Mouse (Mus musculus) intestine, embryonic 14.5 days (tissue): Measurements from ENCODE around the gene Tnfrsf23. TPM values are rescaled to one million over a fixed set of nuclear protein-coding genes. Genes with fewer than 3 reads are reported as not detected.

Source experiments
- ATAC-seq: fragments of 200-750 bp; cut with Nextera tagmentation; replicated peaks from 2 replicates; pipeline ENCODE4 v1.8.0; 2017; ENCODE audit warnings: low read depth, moderate number of reproducible peaks, moderate TSS enrichment, moderate library complexity; ENCODE audit not compliant: low FRiP score, low TSS enrichment
- DNase-seq: peaks from one replicate; pipeline ENCODE4 v3.0.0-alpha.2; 2018; ENCODE audit warnings: low spot score
- H3K27ac ChIP-seq: fragments of 300-500 bp; sonication (generic); 2 replicates; pipeline ENCODE4 v1.5.1; 2014; ENCODE audit warnings: low read depth, mild to moderate bottlenecking, control low read depth
- H3K27me3 ChIP-seq: fragments of 300-500 bp; sonication (generic); replicated peaks from 2 replicates; pipeline ENCODE4 v1.6.1; 2014; ENCODE audit warnings: low read length, control low read depth; ENCODE audit not compliant: control insufficient read depth, insufficient read depth
- H3K36me3 ChIP-seq: fragments of 300-500 bp; sonication (generic); 2 replicates; pipeline ENCODE4 v1.6.1; 2014; ENCODE audit warnings: low read length, control low read depth; ENCODE audit not compliant: control insufficient read depth, insufficient read depth
- H3K4me1 ChIP-seq: fragments of 300-500 bp; sonication (generic); replicated peaks from 2 replicates; pipeline ENCODE4 v1.6.1; 2014; ENCODE audit warnings: low read length, control low read depth, mixed read lengths; ENCODE audit not compliant: control insufficient read depth, insufficient read depth
- H3K4me2 ChIP-seq: fragments of 300-500 bp; sonication (generic); 2 replicates; pipeline ENCODE4 v1.6.1; 2014; ENCODE audit warnings: low read length
- H3K4me3 ChIP-seq: fragments of 300-500 bp; sonication (generic); 2 replicates; pipeline ENCODE4 v1.5.1; 2014; ENCODE audit warnings: low read depth, low read length, control low read depth, mixed read lengths
- H3K9ac ChIP-seq: fragments of 300-500 bp; sonication (generic); 2 replicates; pipeline ENCODE4 v1.6.1; 2014; ENCODE audit warnings: mild to moderate bottlenecking, low read length
- H3K9me3 ChIP-seq: fragments of 300-500 bp; sonication (generic); 2 replicates; pipeline ENCODE4 v1.6.1; 2016; ENCODE audit warnings: low read length, control low read depth; ENCODE audit not compliant: control insufficient read depth
- WGBS: fragments of 180-500 bp; shearing (Covaris S2); extraction: QIAGEN DNeasy Blood & Tissue Kit; methylation state at CpG from one replicate; pipeline ENCODE4 v1.1.7; 2014; 5-methylcytosine and 5-hydroxymethylcytosine counted together
- polyA plus RNA-seq: library from polyadenylated mRNA; unstranded; fragments of >200 nt; fragmentation: Nextera tagmentation; extraction: Ambion mirVana; gene quantifications from 2 replicates; pipeline ENCODE4 v1.2.1, GENCODE M21; 2014

Gene Tnfrsf23
- polyA plus RNA-seq, 1 experiment from 2014 or later = 1.1 TPM

- ATAC-seq (no peak), DNase-seq (no peak)
- Histone ChIP-seq H3K4me2 (no peak overlapping the region), H3K4me3 (no peak overlapping the region), H3K9ac (no peak overlapping the region), H3K4me1 (no peaks in the 10 kb centered on the region), H3K27ac (no peak overlapping the region), H3K9me3 (no peaks in the 10 kb centered on the region), H3K27me3 (no peaks in the 10 kb centered on the region), H3K36me3 (no peaks in the 10 kb centered on the region)
- WGBS = 58% methylated on average over 2 of the region's 2 CpGs
These were observed 54.2 kb downstream of the Tnfrsf23 start for GRCm38 (mm10) chr7:143631503-143631902.

- no peak overlapping the region for H3K4me2 ChIP-seq
- no peaks in the 10 kb centered on the region for H3K27me3 ChIP-seq
- 20% methylated on average over 1 of the region's 1 CpGs for WGBS
- no peak overlapping the region for H3K27ac ChIP-seq
- no peaks in the 10 kb centered on the region for H3K9me3 ChIP-seq
- H3K4me3 ChIP-seq = no peak overlapping the region
- DNase-seq (no peak), ATAC-seq (no peak)
- no peaks in the 10 kb centered on the region for H3K4me1 ChIP-seq
- no peak overlapping the region for H3K9ac ChIP-seq
- no peaks in the 10 kb centered on the region for H3K36me3 ChIP-seq
These were observed 56.2 kb downstream of the Tnfrsf23 start for GRCm38 (mm10) chr7:143629501-143629900.

- no peak within 1 kb of the TSS for H3K27ac ChIP-seq
- H3K4me2 ChIP-seq = no peak within 1 kb of the TSS
- no peaks in the 10 kb centered on the region for H3K27me3 ChIP-seq
- H3K9me3 ChIP-seq = no peaks in the 10 kb centered on the region
- 86% methylated on average over 1 of the region's 1 CpGs for WGBS
- ATAC-seq = no peak
- H3K4me3 ChIP-seq = no peak within 1 kb of the TSS
- DNase-seq = no peak
- H3K9ac ChIP-seq = no peak within 1 kb of the TSS
- no peaks in the 10 kb centered on the region for H3K4me1 ChIP-seq
- H3K36me3 ChIP-seq = no peaks in the 10 kb centered on the region
These were observed 57.1 kb downstream of the Tnfrsf23 start, which contains the start of gene Tnfrsf26 for GRCm38 (mm10) chr7:143628540-143628939. Gene Tnfrsf26, minus strand, starts transcription at chr7:143628722.

DNA sequence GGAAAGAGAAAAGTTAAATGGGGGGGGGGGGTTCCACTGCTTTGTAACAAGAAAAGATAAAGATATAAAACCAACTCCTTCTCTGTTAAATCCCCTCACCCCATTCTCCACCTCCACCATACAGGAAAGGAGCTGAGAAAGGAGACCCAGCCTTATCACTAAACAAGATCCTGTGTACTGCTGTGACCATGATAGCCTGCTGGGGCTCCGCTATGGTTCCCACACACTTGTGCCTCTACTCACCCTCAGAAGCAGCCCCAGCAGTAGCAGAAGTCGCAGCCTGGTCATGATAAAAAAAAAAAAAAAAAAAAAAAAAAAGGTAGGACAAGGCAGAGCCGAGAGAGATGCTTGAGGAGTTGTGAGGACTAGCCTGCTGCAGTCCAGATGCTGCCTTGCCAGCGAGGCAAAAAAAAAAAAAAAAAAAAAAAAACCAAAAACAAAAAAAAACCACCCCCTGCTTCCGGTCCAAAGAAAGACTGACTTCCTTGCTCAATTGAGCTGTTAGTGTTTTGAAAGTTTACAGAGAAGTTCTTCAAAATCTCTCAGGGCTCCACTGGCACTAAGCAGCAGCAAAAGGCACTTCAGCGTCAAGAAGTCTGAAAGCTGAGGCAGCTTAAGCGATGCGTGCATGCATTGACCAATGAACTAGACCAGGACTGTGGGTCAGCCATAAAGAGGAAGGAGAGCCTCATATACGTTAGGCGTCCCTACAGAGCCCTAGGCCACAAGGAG, 58.0 kb downstream of the Tnfrsf23 start:
- ATAC-seq = no peak
- WGBS = 61% methylated on average over 10 of the region's 10 CpGs
- H3K27me3 ChIP-seq = no peaks in the 10 kb centered on the region

DNA sequence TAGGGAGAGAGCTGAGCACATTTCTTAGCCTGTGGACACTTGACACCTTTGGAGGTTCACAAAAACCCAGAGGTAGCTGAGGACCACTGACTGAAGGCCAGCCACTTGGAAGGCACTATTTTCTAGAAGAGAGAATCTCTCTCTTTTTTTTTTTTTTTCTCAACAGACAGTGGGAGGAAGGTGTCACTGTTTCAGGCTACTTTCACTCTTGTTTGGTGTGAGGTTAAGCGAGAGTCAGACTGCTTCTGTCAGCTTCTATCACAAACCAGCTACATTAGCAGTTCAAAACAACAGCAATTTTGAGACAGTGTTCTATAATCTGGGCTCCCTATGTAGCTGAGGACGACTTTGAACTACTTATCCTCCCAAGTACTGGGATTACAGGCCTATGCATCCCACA, 59.5 kb downstream of the Tnfrsf23 start:
- H3K4me1 ChIP-seq = no peaks in the 10 kb centered on the region
- 63% methylated on average over 2 of the region's 2 CpGs for WGBS
- no peak overlapping the region for H3K9ac ChIP-seq
- H3K4me3 ChIP-seq = no peak overlapping the region
- no peak overlapping the region for H3K27ac ChIP-seq
- no peak for ATAC-seq
- no peaks in the 10 kb centered on the region for H3K36me3 ChIP-seq
- H3K9me3 ChIP-seq = no peaks in the 10 kb centered on the region
- no peak overlapping the region for H3K4me2 ChIP-seq
- no peak for DNase-seq
- H3K27me3 ChIP-seq = no peaks in the 10 kb centered on the region

More for the DNA sequence above, 58.0 kb downstream of the Tnfrsf23 start:
- no peaks in the 10 kb centered on the region for H3K36me3 ChIP-seq
- no peaks in the 10 kb centered on the region for H3K4me1 ChIP-seq
- no peak overlapping the region for H3K4me3 ChIP-seq
- H3K4me2 ChIP-seq = no peak overlapping the region
- H3K9ac ChIP-seq = no peak overlapping the region
- no peak for DNase-seq
- H3K9me3 ChIP-seq = no peaks in the 10 kb centered on the region
- H3K27ac ChIP-seq = no peak overlapping the region

DNA sequence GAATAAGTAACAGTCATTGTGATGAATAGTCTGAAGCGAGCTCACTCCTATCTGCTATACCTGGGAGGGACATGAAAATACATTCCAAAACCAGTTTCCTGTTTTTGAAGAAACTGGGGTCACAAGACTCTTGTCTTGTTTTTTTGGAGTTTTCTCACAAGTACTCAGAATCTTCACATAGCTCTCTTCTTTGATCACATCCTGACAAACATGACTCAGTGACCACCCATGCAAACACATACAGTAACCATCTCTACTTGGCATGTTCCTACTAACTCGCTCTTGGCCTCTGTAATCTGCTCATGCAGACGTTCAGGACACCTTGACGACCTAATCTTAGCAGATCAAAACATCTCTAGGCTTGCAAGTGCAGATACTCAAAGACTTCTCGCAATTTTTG, 60.5 kb downstream of the Tnfrsf23 start:
- no peaks in the 10 kb centered on the region for H3K4me1 ChIP-seq
- ATAC-seq = no peak
- no peaks in the 10 kb centered on the region for H3K9me3 ChIP-seq
- H3K4me2 ChIP-seq = no peak overlapping the region
- 65% methylated on average over 5 of the region's 5 CpGs for WGBS
- no peak for DNase-seq
- H3K27ac ChIP-seq = no peak overlapping the region
- no peaks in the 10 kb centered on the region for H3K36me3 ChIP-seq
- no peak overlapping the region for H3K9ac ChIP-seq
- H3K4me3 ChIP-seq = no peak overlapping the region
- H3K27me3 ChIP-seq = no peaks in the 10 kb centered on the region

DNA sequence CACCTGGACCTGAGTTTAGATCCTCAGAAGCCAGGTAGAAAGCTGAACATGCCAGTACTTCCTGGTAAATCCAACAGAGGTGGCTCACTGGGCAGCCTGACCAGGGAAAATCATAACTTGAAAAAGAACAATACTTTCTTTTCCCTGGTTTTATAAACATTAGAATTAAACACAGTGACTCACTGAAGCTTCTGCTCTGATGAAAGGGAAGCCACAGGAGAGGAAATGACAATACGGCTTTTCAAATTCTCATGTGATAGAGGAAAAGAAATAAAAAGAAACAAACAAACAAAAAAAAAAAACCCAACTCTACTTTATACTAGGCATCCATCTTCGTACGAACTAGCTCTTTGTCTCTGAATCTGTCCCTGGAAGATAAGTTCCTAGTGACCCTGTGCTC, 61.1 kb downstream of the Tnfrsf23 start:
- ATAC-seq (no peak), DNase-seq (no peak)
- Histone ChIP-seq H3K4me3 (no peak overlapping the region), H3K27me3 (no peaks in the 10 kb centered on the region), H3K9ac (no peak overlapping the region), H3K36me3 (no peaks in the 10 kb centered on the region), H3K4me1 (no peaks in the 10 kb centered on the region), H3K27ac (no peak overlapping the region), H3K4me2 (no peak overlapping the region), H3K9me3 (no peaks in the 10 kb centered on the region)
- 78% methylated on average over 3 of the region's 3 CpGs for WGBS

GRCm38 (mm10) chr7:143620951-143621350, 64.7 kb downstream of the Tnfrsf23 start:
- H3K4me1 ChIP-seq = no peaks in the 10 kb centered on the region
- H3K36me3 ChIP-seq = no peaks in the 10 kb centered on the region
- H3K9ac ChIP-seq = no peak overlapping the region
- DNase-seq (no peak), ATAC-seq (no peak)
- H3K27ac ChIP-seq = no peak overlapping the region
- H3K4me2 ChIP-seq = no peak overlapping the region
- 58% methylated on average over 1 of the region's 1 CpGs for WGBS
- H3K4me3 ChIP-seq = no peak overlapping the region
- H3K27me3 ChIP-seq = no peaks in the 10 kb centered on the region
- no peaks in the 10 kb centered on the region for H3K9me3 ChIP-seq
